Mouse (Mus musculus): ENCODE data around the gene D630045J12Rik.

GRCm38 (mm10) chr6:38257506-38257905 lies 3.7 kb upstream of the D630045J12Rik start:
- TF ChIP-seq EP300 (IDR thresholded peaks at IDR 0.05), result no peak
- no peak for TF ChIP-seq CTCF (IDR thresholded peaks at IDR 0.05)

Measured in lung, postnatal 0 days (tissue).